Mouse (Mus musculus) forebrain, embryonic 16.5 days (tissue): Measurements from ENCODE around the gene 1810010D01Rik. TPM values are rescaled to one million over a fixed set of nuclear protein-coding genes. Genes with fewer than 3 reads are reported as not detected.

ENCODE experiments used
- ATAC-seq: fragments of 200-750 bp; cut with Nextera tagmentation; 2 replicates; pipeline ENCODE4 v1.8.0; 2017; ENCODE audit warnings: mild to moderate bottlenecking, moderate library complexity
- H3K27ac ChIP-seq: fragments of 300-500 bp; sonication (generic); 2 replicates; pipeline ENCODE4 v1.5.1; 2014; ENCODE audit warnings: low read length, control low read depth
- H3K27me3 ChIP-seq: fragments of 300-500 bp; sonication (generic); replicated peaks from 2 replicates; pipeline ENCODE4 v1.6.1; 2014; ENCODE audit warnings: low read length; ENCODE audit not compliant: control insufficient read depth, insufficient read depth
- H3K36me3 ChIP-seq: fragments of 300-500 bp; sonication (generic); 2 replicates; pipeline ENCODE4 v1.6.1; 2014; ENCODE audit not compliant: control insufficient read depth, insufficient read depth
- H3K4me1 ChIP-seq: fragments of 300-500 bp; sonication (generic); replicated peaks from 2 replicates; pipeline ENCODE4 v1.6.1; 2014; ENCODE audit warnings: low read length; ENCODE audit not compliant: control insufficient read depth, insufficient read depth
- H3K4me2 ChIP-seq: fragments of 300-500 bp; sonication (generic); 2 replicates; pipeline ENCODE4 v1.6.1; 2014; ENCODE audit warnings: mild to moderate bottlenecking, low read length, control low read depth
- H3K4me3 ChIP-seq: fragments of 300-500 bp; sonication (generic); replicated peaks from 2 replicates; pipeline ENCODE4 v1.5.1; 2014; ENCODE audit warnings: mild to moderate bottlenecking, low read length, control low read depth
- H3K9ac ChIP-seq: fragments of 300-500 bp; sonication (generic); replicated peaks from 2 replicates; pipeline ENCODE4 v1.6.1; 2014; ENCODE audit warnings: low read depth, low read length, control low read depth
- H3K9me3 ChIP-seq: fragments of 300-500 bp; sonication (generic); 2 replicates; pipeline ENCODE4 v1.6.1; 2016; ENCODE audit warnings: low read length; ENCODE audit not compliant: control insufficient read depth
- WGBS: fragments of 180-500 bp; shearing (Covaris S2); extraction: QIAGEN DNeasy Blood & Tissue Kit; methylation state at CpG from one replicate; pipeline ENCODE4 v1.1.7; 2014; 5-methylcytosine and 5-hydroxymethylcytosine counted together
- polyA plus RNA-seq: library from polyadenylated mRNA; unstranded; fragments of >200 nt; fragmentation: Nextera tagmentation; extraction: Ambion mirVana; gene quantifications from 2 replicates; pipeline ENCODE4 v1.2.1, GENCODE M21; 2015

1810010D01Rik gene
- polyA plus RNA-seq, 1 experiment from 2014 or later, result not detected

DNA sequence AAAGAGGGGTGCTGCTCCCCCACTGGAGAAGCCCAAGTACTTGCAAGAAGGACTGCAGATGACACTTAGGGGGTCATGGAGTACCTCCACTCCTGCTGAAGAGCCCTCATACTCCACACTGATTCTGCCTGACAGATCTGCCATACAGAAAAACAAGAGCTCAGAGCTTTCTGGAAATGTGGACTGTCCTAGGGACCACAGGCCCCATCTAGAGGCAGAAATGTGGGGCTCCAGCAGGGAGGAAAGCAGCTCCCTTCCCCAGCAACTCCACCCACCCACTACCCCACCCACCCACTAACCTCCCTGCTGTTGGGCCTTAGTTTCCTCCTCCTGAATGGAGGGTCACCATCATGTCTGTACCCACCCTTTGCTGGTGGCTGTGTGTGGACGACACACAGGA is 8.7 kb upstream of the 1810010D01Rik start:
- Histone ChIP-seq H3K4me1 (peaks cover 3% of the 10 kb centered on the region), H3K27ac (no peak overlapping the region), H3K9me3 (no peaks in the 10 kb centered on the region), H3K4me2 (no peak overlapping the region), H3K9ac (no peak overlapping the region), H3K36me3 (no peaks in the 10 kb centered on the region), H3K4me3 (no peak overlapping the region), H3K27me3 (no peaks in the 10 kb centered on the region)
- ATAC-seq, result no peak
- WGBS, result 40% methylated on average over 1 of the region's 1 CpGs

DNA sequence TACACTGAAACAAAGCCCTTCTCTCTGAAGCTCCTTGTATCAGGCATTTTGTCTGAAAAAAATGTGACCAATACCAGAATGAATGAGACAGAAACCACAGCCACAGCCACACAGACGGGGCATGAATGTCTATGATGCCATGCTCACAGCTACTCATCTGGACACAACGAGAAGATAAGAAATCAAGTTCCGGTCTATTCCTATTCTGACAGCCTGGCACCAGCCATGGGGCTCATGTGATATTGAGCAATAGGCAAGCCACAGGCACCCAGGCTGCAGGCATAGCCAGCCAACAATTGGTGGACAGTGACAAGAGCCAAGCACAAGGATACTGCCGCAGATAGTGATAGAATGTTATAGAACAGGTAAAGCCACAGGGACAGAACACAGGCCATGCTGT is 7.6 kb upstream of the 1810010D01Rik start:
- Histone ChIP-seq H3K9me3 (no peaks in the 10 kb centered on the region), H3K4me2 (no peak overlapping the region), H3K27ac (no peak overlapping the region), H3K27me3 (no peaks in the 10 kb centered on the region), H3K9ac (no peak overlapping the region), H3K36me3 (no peaks in the 10 kb centered on the region), H3K4me1 (peaks cover 5% of the 10 kb centered on the region), H3K4me3 (no peak overlapping the region)
- no peak for ATAC-seq
- 79% methylated on average over 4 of the region's 4 CpGs for WGBS

DNA sequence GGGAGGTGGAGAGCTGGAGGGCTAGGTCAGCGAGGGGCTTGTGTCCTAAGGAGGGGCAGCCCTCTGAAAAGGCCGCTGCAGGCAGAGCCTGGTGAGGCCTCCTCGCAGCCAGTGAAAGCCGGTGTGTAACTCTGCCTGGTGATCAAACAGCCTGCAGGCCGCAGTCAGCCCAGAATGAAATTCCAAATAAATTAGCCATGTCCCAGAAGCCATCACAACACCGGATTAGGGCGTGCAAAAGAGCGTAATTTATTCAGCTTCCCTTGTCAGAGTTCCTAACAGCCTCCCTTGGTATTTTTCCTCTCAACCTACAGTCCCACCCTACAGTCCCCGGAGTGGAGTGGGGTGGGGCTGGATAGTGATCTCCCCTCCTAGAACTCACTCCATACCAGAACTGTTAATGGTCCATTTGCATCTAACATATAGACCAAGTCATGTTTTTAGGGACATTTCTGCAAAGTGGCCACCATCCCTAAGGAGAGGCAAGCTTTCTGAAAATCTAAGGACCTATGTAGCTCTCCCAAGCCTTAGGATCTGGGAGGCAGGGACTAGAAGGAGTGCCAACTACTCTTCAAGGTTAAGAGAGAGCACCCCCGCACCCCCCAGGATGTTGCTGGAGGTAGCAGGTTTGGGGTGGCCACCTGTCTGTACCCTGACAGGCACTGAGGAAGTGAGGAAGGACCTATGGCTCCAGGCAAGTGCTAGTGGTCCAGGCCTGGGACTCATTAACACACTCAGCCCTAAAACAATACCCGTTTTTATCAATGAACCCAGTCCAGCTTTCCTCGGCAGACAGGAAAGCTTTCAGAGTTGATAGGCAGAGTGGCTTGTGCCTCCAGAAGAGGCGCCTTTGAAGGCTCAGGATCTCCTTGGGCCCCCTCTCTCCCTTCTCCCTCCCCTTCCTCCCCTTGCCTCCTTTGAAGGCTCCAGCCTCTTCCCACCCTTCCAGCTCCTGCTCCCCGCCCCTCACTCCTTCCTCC is 4.1 kb upstream of the 1810010D01Rik start:
- ATAC-seq, result peak; percentile 81
- H3K9me3 ChIP-seq, result no peaks in the 10 kb centered on the region
- WGBS, result 9% methylated on average over 14 of the region's 14 CpGs
- no peak overlapping the region for H3K4me3 ChIP-seq
- peak overlapping the region; percentile 70 for H3K27ac ChIP-seq
- peak overlapping the region; percentile 40; the same call in 1 of the 2 replicates for H3K9ac ChIP-seq
- no peaks in the 10 kb centered on the region for H3K36me3 ChIP-seq
- no peak overlapping the region for H3K4me2 ChIP-seq
- H3K27me3 ChIP-seq, result no peaks in the 10 kb centered on the region
- H3K4me1 ChIP-seq, result peaks cover 7% of the 10 kb centered on the region

DNA sequence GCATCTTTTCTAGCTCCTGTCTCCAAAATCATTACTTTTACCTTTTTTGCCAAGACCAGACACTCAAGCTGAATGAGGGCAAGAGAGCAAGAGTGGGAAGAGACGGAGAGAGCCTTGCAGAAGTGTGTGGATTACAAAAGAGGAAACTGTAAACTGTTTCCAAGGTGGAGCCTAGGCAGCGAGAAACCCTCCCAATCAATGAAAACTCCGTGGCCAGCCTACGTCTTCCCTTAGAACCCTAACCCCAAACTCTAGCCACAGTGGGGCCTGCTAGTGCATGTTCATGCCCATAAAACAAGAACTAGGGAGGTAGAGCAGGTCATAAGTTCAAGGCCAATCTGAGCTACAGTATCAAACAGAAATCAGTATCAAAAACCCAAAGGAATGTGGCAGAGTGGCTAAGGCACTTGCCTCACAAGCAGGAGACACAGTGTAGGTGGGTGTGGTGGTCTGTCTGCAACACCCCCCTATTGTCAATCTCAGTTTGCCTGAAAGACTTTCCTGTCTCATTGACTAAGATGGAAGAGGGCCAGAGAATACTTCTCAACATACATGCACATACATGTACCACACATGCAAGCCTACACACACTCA is 2.7 kb upstream of the 1810010D01Rik start:
- 61% methylated on average over 4 of the region's 4 CpGs for WGBS
- no peaks in the 10 kb centered on the region for H3K9me3 ChIP-seq
- no peaks in the 10 kb centered on the region for H3K36me3 ChIP-seq
- no peak overlapping the region for H3K4me3 ChIP-seq
- H3K4me2 ChIP-seq, result no peak overlapping the region
- no peak overlapping the region for H3K9ac ChIP-seq
- no peak overlapping the region for H3K27ac ChIP-seq
- peaks cover 19% of the 10 kb centered on the region for H3K4me1 ChIP-seq
- no peak for ATAC-seq
- H3K27me3 ChIP-seq, result no peaks in the 10 kb centered on the region

DNA sequence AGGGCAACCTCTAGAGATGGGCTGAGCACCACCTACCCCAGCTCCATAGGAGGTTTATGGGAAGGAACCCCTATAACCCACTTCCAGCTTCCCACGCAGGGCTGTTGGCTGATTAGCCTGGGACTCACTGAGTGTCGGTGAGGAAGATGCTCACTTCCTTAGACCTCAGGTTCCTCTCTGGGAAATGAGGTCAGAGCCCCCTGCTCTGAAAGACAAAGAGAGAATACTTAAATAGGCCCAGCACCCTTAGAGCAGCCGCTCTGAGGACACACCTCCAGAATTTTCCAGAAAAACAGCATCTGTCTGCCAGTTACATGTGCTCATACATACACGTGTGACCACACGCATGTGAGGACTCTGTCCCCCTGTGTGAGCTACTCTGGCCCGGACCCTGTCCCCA is 1.1 kb downstream of the 1810010D01Rik start:
- 26% methylated on average over 6 of the region's 6 CpGs for WGBS
- H3K4me1 ChIP-seq, result peaks cover 18% of the 10 kb centered on the region
- no peak overlapping the region for H3K4me3 ChIP-seq
- H3K27ac ChIP-seq, result peak overlapping the region; percentile 87
- no peak overlapping the region for H3K4me2 ChIP-seq
- no peaks in the 10 kb centered on the region for H3K36me3 ChIP-seq
- H3K9me3 ChIP-seq, result no peaks in the 10 kb centered on the region
- no peak for ATAC-seq
- no peaks in the 10 kb centered on the region for H3K27me3 ChIP-seq
- peak overlapping the region; percentile 53; the same call in 1 of the 2 replicates for H3K9ac ChIP-seq

DNA sequence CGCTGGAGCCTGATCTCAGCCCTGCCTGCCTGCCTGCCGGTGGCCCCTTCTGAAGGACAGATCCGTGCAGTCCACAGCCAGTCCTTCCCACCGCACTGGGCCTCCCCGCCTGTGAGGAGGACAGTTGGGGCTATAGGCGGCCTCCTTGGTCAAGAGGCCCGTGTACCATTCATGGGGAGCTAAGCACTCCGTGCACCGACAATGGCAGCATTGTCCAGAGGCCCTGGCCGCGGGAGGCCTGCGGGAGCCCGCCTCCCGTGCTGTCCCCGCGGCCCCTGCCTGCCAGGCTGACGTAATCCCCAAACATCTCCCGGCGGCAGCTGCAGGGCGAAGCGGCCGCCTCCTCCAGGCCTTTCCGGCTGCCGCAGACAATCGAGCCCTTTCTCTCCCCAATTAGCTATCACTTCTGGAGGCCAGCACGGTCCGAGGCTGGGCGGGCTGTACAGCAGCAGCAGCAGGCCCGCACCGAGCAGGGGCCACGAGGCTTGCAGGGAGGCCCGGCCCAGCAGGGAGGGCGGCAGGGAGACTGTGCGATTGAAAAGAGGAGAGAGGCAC is 1.8 kb downstream of the 1810010D01Rik start:
- H3K36me3 ChIP-seq, result no peaks in the 10 kb centered on the region
- peak overlapping the region; percentile 87 for H3K27ac ChIP-seq
- H3K9ac ChIP-seq, result peak overlapping the region; percentile 53
- peak; percentile 95 for ATAC-seq
- peak overlapping the region; percentile 34 for H3K4me2 ChIP-seq
- no peaks in the 10 kb centered on the region for H3K27me3 ChIP-seq
- no peak overlapping the region; the same call in 1 of the 2 replicates for H3K4me3 ChIP-seq
- peaks cover 14% of the 10 kb centered on the region for H3K4me1 ChIP-seq
- WGBS, result under 1% methylated on average over 34 of the region's 34 CpGs
- H3K9me3 ChIP-seq, result 0 out of 2 replicates have a peak, but pooled peaks cover 1% of the 10 kb centered on the region

DNA sequence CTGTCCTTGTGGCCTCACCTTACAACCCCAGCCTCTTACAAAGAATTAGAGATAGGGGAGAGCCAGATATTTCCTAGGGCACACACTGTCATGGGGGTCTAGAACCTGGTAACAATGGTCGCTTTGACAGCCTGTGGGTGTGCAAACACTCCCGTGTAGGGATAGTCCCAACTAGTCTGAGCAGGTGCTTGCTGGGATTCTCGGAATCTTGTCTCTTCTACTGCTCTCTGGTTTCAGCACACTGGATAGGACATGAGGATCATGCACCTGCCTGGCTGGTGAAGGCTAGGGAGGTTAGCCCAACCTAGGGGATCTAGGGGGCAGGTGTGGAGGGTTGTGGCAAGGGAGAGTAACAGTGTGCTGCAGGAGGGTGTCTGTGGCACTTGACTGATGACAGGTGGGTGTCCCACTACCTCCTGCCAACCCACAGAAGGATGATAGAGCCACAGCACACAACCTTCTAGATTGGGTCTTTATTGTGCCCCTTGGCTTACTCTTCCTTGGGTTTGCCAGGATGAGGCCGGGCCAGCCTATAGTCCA is 2.5 kb downstream of the 1810010D01Rik start:
- Histone ChIP-seq H3K27ac (peak overlapping the region; percentile 87), H3K27me3 (no peaks in the 10 kb centered on the region), H3K9ac (no peak overlapping the region; the same call in 1 of the 2 replicates), H3K4me3 (no peak overlapping the region), H3K4me2 (no peak overlapping the region), H3K36me3 (no peaks in the 10 kb centered on the region), H3K4me1 (peaks cover 14% of the 10 kb centered on the region), H3K9me3 (0 out of 2 replicates have a peak, but pooled peaks cover 2% of the 10 kb centered on the region)
- ATAC-seq, result no peak
- 59% methylated on average over 4 of the region's 4 CpGs for WGBS

DNA sequence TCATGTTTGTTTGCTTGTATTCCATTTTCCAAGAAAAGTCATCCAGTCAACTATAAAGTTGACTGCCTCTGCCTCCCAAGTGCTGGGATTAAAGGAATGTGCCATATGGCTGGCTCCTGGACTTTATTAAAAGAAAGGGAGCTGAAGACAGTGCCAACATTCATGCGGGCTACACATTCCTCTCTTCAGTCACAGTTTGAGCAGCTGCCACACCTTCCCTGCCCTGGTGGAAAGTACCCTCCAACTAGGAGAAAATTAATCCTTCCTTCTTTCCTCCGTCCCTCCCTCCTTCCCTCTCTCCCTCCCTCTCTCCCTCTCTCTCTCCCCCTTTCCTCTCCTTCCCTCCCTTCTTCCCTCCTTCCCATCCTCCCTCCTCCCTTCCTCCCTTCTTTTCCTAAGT is 8.2 kb downstream of the 1810010D01Rik start:
- no peaks in the 10 kb centered on the region for H3K27me3 ChIP-seq
- H3K36me3 ChIP-seq, result no peaks in the 10 kb centered on the region
- 36% methylated on average over 2 of the region's 2 CpGs for WGBS
- H3K4me1 ChIP-seq, result peaks cover 5% of the 10 kb centered on the region
- H3K4me3 ChIP-seq, result no peak overlapping the region
- no peak for ATAC-seq
- no peak overlapping the region for H3K4me2 ChIP-seq
- no peak overlapping the region for H3K27ac ChIP-seq
- H3K9ac ChIP-seq, result no peak overlapping the region
- 0 out of 2 replicates have a peak, but pooled peaks cover 2% of the 10 kb centered on the region for H3K9me3 ChIP-seq

DNA sequence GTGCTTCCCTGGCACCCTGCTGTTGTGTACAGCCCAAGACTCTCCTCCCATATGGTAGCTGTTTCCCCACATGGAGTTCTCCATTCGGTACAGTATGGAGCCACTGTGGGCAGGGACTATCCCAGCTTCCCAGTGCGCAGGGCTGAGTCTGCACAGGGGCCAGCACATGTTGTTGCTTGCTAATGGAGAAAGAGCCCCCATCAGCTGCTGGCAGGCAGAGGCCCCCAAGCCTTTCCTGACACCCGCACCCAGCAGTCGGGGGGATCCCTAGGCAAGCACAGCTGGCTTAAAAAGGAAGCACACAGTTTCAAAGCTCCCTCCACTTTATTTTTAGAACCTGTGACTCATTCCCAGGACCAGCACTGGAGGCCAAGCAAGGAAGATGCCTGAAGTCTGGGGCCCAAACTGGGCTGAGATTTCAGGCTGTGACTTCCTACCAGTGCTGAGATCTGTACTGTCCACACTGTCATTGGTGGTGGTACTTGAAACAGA is 9.7 kb downstream of the 1810010D01Rik start:
- Histone ChIP-seq H3K4me2 (no peak overlapping the region), H3K4me1 (peaks cover 13% of the 10 kb centered on the region), H3K36me3 (no peaks in the 10 kb centered on the region), H3K27me3 (no peaks in the 10 kb centered on the region), H3K9me3 (0 out of 2 replicates have a peak, but pooled peaks cover 2% of the 10 kb centered on the region), H3K4me3 (no peak overlapping the region), H3K9ac (no peak overlapping the region), H3K27ac (no peak overlapping the region)
- ATAC-seq, result no peak
- 67% methylated on average over 4 of the region's 4 CpGs for WGBS
